Mouse (Mus musculus): Measurements from ENCODE around the gene Tcp11l1. TPM values are rescaled to one million over a fixed set of nuclear protein-coding genes. Genes with fewer than 3 reads are reported as not detected.

Tcp11l1 gene
- total and polyA plus RNA-seq, 3 experiments = 22.1 to 26.7 TPM; not detected in 1

GRCm38 (mm10) chr2:104714254-104714691, 2.3 kb upstream of the Tcp11l1 start:
- H3K27ac ChIP-seq (ENCODE audit: control insufficient read depth, low read depth, low read length) = no peak overlapping the region
- peaks cover 19 to 25% of the 10 kb centered on the region in 2 experiments for H3K4me1 ChIP-seq (ENCODE audit: control insufficient read depth in 1 of 2, insufficient read depth in 2 of 2, low read length in 2 of 2)
- no peak for DNase-seq (ENCODE audit: low read depth, low spot score)
- peaks cover 14% of the 10 kb centered on the region; the same call in 1 of the 2 replicates for H3K79me2 ChIP-seq (ENCODE audit: control insufficient read depth, insufficient read depth, low read length, poor library complexity)
- H3K9ac ChIP-seq (ENCODE audit: control insufficient read depth, low read depth, low read length, poor library complexity, severe bottlenecking) = no peak overlapping the region
- peaks cover 0 to 21% of the 10 kb centered on the region in 2 experiments; a peak in 2 of 4 replicates for H3K36me3 ChIP-seq (ENCODE audit: control insufficient read depth in 1 of 2, insufficient read depth in 2 of 2, low read length in 2 of 2)
- H3K9me3 ChIP-seq (replicated peaks; ENCODE audit: insufficient read depth, low read length) = no peaks in the 10 kb centered on the region
- no peak overlapping the region for H3K4me3 ChIP-seq (ENCODE audit: control insufficient read depth in 1 of 2, insufficient read depth in 1 of 2, low read depth in 2 of 2, low read length in 2 of 2)
- H3K27me3 ChIP-seq (ENCODE audit: control insufficient read depth in 1 of 2, insufficient read depth in 2 of 2, low read length in 2 of 2) = no peaks in the 10 kb centered on the region
- TF ChIP-seq KAT2A (conservative IDR thresholded peaks at IDR 0.05; ENCODE audit: low read depth, low read length) = no peak
- no peak for TF ChIP-seq JUND (IDR thresholded peaks at IDR 0.05; ENCODE audit: low read depth, low read length)
- no peak for TF ChIP-seq E2F4 (IDR thresholded peaks at IDR 0.05; ENCODE audit: borderline replicate concordance, low read depth, low read length)
- TF ChIP-seq ZKSCAN1 (IDR thresholded peaks at IDR 0.05; ENCODE audit: low read depth, low read length) = no peak
- TF ChIP-seq MXI1 (IDR thresholded peaks at IDR 0.05; ENCODE audit: low read depth, low read length) = no peak

GRCm38 (mm10) chr2:104712486-104712809, 479 bp upstream of the Tcp11l1 start:
- TF ChIP-seq MXI1 (IDR thresholded peaks at IDR 0.05; ENCODE audit: low read depth, low read length) (peak; percentile 5; the same call in 1 of the 2 replicates), UBTF (IDR thresholded peaks at IDR 0.05; ENCODE audit: borderline replicate concordance, insufficient read depth, low read depth, low read length) (no peak), TBP (IDR thresholded peaks at IDR 0.05; ENCODE audit: low read depth, low read length) (peak; percentile 58), ETS1 (IDR thresholded peaks at IDR 0.05; ENCODE audit: low read depth, low read length) (no peak), POLR2A (IDR thresholded peaks at IDR 0.05; ENCODE audit: control insufficient read depth in 1 of 2, insufficient read depth in 1 of 2, low read depth in 1 of 2, low read length in 2 of 2, poor library complexity in 1 of 2) (0 out of 4 replicates have a peak, but pooled peaks of 1 of the 2 experiments have one; percentile 19)
- DNase-seq (ENCODE audit: low read depth, low spot score) = peak; percentile 74
- H3K4me3 ChIP-seq (ENCODE audit: control insufficient read depth in 1 of 2, insufficient read depth in 1 of 2, low read depth in 2 of 2, low read length in 2 of 2) = peak overlapping the region; percentile 96 to 98
- peaks cover 14% of the 10 kb centered on the region; the same call in 1 of the 2 replicates for H3K79me2 ChIP-seq (ENCODE audit: control insufficient read depth, insufficient read depth, low read length, poor library complexity)
- H3K27ac ChIP-seq (ENCODE audit: control insufficient read depth, low read depth, low read length) = peak overlapping the region; percentile 82
- H3K4me1 ChIP-seq (ENCODE audit: control insufficient read depth in 1 of 2, insufficient read depth in 2 of 2, low read length in 2 of 2) = peaks cover 16 to 20% of the 10 kb centered on the region in 2 experiments
- no peaks in the 10 kb centered on the region for H3K27me3 ChIP-seq (ENCODE audit: control insufficient read depth in 1 of 2, insufficient read depth in 2 of 2, low read length in 2 of 2)
- no peaks in the 10 kb centered on the region for H3K9me3 ChIP-seq (replicated peaks; ENCODE audit: insufficient read depth, low read length)
- H3K9ac ChIP-seq (ENCODE audit: control insufficient read depth, low read depth, low read length, poor library complexity, severe bottlenecking) = peak overlapping the region; percentile 98
- peaks cover 0 to 18% of the 10 kb centered on the region in 2 experiments; a peak in 2 of 4 replicates for H3K36me3 ChIP-seq (ENCODE audit: control insufficient read depth in 1 of 2, insufficient read depth in 2 of 2, low read length in 2 of 2)

DNA sequence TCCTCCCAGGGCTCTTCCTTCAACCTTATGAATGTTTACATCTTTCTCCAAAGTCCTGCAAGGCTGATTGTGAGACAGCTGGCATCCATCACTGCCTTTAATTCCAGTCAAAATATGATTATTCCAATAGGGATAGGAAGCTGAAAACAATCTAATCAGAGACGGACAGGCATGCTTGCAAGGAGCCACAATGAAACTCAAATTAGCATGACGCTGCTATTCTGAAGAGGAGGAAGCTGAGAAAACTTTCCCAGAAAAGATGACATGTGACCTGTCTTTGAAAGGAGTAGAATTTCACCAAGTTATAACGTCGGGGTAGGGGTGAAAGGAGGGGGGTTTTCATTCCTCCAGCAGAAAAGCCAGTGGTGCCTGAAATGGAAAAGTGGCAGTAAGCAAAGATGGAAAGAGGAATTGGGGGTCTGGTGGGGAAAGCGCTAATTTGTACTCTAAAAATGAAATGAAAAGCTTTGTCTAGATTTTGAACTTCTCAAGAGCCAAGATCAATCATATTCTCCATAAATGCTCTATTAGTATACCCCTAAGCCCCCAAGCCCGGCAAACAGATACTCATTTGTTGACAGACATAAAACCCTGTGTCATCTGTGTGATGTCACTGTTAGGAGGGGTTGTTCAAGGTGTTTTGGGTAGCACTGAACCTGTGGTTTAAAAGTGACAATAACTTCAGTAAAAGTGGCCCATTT, 1.1 kb downstream of the Tcp11l1 start:
- Histone ChIP-seq H3K9ac (ENCODE audit: control insufficient read depth, low read depth, low read length, poor library complexity, severe bottlenecking) (peak overlapping the region; percentile 98), H3K9me3 (replicated peaks; ENCODE audit: insufficient read depth, low read length) (no peaks in the 10 kb centered on the region), H3K27me3 (ENCODE audit: control insufficient read depth in 1 of 2, insufficient read depth in 2 of 2, low read length in 2 of 2) (no peaks in the 10 kb centered on the region), H3K27ac (ENCODE audit: control insufficient read depth, low read depth, low read length) (peak overlapping the region; percentile 82), H3K79me2 (ENCODE audit: control insufficient read depth, insufficient read depth, low read length, poor library complexity) (peaks cover 14% of the 10 kb centered on the region; the same call in 1 of the 2 replicates), H3K4me3 (ENCODE audit: control insufficient read depth in 1 of 2, insufficient read depth in 1 of 2, low read depth in 2 of 2, low read length in 2 of 2) (peak overlapping the region; percentile 96 to 98), H3K4me1 (ENCODE audit: control insufficient read depth in 1 of 2, insufficient read depth in 2 of 2, low read length in 2 of 2) (peaks cover 13 to 14% of the 10 kb centered on the region in 2 experiments; a peak in 3 of 4 replicates), H3K36me3 (ENCODE audit: control insufficient read depth in 1 of 2, insufficient read depth in 2 of 2, low read length in 2 of 2) (peaks cover 0 to 13% of the 10 kb centered on the region in 2 experiments; a peak in 2 of 4 replicates)
- peak; percentile 70 for DNase-seq (ENCODE audit: low read depth, low spot score)
- 0 out of 2 replicates have a peak, but pooled peaks have one; percentile 24 for TF ChIP-seq TBP (IDR thresholded peaks at IDR 0.05; ENCODE audit: low read depth, low read length)
- TF ChIP-seq BHLHE40 (IDR thresholded peaks at IDR 0.05; ENCODE audit: borderline replicate concordance, low read depth, low read length) = no peak
- 0 out of 2 replicates have a peak, but pooled peaks have one; percentile 29 for TF ChIP-seq GATA1 (IDR thresholded peaks at IDR 0.05; ENCODE audit: low read depth, low read length)
- no peak for TF ChIP-seq MEF2A (IDR thresholded peaks at IDR 0.05; ENCODE audit: extremely low read depth, insufficient replicate concordance, low read depth, low read length, poor library complexity, severe bottlenecking)
- TF ChIP-seq MAFK (IDR thresholded peaks at IDR 0.05; ENCODE audit: borderline replicate concordance, low read depth, low read length) = peak; percentile 18; the same call in 1 of the 2 replicates
- TF ChIP-seq POLR2A (IDR thresholded peaks at IDR 0.05; ENCODE audit: control insufficient read depth in 1 of 2, insufficient read depth in 1 of 2, low read depth in 1 of 2, low read length in 2 of 2, poor library complexity in 1 of 2) = no peak
- no peak; the same call in 1 of the 2 replicates for TF ChIP-seq HCFC1 (IDR thresholded peaks at IDR 0.05; ENCODE audit: low read depth, low read length)
- TF ChIP-seq CHD2 (IDR thresholded peaks at IDR 0.05; ENCODE audit: low read length) = no peak
- peak; percentile 88 for TF ChIP-seq USF1 (IDR thresholded peaks at IDR 0.05; ENCODE audit: low read depth, low read length)
- TF ChIP-seq TAL1 (IDR thresholded peaks at IDR 0.05; ENCODE audit: low read length) = peak; percentile 73
- no peak for TF ChIP-seq ZNF384 (IDR thresholded peaks at IDR 0.05; ENCODE audit: low read depth, low read length)
- TF ChIP-seq NELFE (IDR thresholded peaks at IDR 0.05; ENCODE audit: low read depth, low read length) = 0 out of 2 replicates have a peak, but pooled peaks have one; percentile 6
- peak; percentile 50; the same call in 1 of the 2 replicates for TF ChIP-seq RCOR1 (IDR thresholded peaks at IDR 0.05; ENCODE audit: low read depth, low read length)
- TF ChIP-seq SMC3 (IDR thresholded peaks at IDR 0.05; ENCODE audit: low read depth, low read length) = no peak
- TF ChIP-seq NRF1 (IDR thresholded peaks at IDR 0.05; ENCODE audit: insufficient read depth, low read depth, low read length, poor library complexity, severe bottlenecking) = no peak
- TF ChIP-seq MYB (IDR thresholded peaks at IDR 0.05; ENCODE audit: low read depth, low read length) = no peak
